Mouse (Mus musculus) layer of hippocampus, adult 11-12 months (tissue): Measurements from ENCODE around the gene Ppfibp1.
"Not testable (repeated sequence)": the region's sequence is repeated elsewhere in the genome, so short reads cannot be mapped to it uniquely, and the experiment has no call there.

Source experiments
- DNase-seq: peaks from one replicate; pipeline ENCODE4 v3.0.0; 2022; ENCODE audit warnings: low spot score

Gene Ppfibp1

GRCm38 (mm10) chr6:146887958-146888659, at the start of gene Ppfibp1:
Gene Ppfibp1 (plus strand): TSS chr6:146888487.
- DNase-seq = peak; percentile 94

- no peak for DNase-seq
Measured at GRCm38 (mm10) chr6:146838863-146839262, 49.4 kb upstream of the Ppfibp1 start.

DNA sequence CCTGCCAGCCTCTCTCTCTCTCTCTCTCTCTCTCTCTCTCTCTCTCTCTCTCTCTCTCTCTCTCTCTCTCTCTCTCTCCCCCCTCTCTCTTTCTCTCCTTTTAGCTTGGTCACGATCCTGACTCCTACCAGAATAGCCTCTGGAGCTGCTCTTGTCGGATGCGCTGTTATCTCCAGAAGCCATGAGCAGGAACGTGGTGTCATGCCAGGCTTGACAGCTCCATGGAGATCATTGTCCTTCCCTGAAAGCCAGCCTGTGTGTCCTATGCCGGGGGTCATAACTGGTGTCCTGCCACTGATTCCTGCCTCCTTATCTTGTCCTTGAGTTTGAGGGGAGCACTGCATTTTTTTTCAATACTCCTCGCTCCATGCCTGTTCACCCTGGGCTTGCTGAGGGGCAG, 43.4 kb upstream of the Ppfibp1 start:
- DNase-seq = no peak

DNA sequence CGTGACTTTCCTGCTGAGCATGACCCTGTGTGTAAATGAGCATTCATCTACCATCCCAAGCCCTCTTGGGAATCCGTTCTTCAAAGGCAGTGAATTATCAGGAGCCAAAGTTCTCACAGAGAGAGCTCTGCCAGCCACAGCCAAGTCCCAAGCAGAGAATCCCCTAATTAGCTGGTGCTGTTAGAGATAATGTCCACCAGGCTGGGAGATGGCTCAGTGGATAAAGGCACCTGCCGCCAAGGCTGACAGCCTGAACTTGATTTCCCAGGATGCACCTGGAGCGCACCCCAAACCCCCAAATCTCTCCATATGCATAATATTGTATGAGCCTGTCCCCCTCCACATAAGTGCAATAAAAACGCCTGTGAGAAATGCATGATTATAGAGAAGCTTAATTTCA, 42.9 kb upstream of the Ppfibp1 start:
- no peak for DNase-seq

- DNase-seq = no peak
Measured at GRCm38 (mm10) chr6:146845961-146846750, 42.1 kb upstream of the Ppfibp1 start.

- no peak for DNase-seq
Measured at GRCm38 (mm10) chr6:146847402-146847801, 40.9 kb upstream of the Ppfibp1 start.

DNA sequence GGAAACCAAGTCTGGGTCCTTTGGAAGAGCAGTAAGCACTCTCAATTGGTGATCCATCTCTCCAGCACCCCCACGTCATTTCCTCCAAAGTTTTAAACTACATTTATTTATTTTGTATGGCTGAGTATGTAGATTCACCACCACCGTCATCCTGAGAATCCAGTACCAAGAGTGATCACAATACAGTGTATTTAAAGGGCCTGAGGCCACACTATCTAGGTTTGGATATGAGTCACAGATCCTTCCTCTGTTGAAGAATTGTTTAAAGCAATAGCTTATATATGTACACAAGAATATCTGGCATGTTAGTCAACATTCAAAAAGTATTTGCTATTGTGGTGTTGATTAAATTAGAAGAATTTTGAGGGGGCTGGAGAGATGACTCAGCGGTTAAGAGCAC, 40.0 kb upstream of the Ppfibp1 start:
- no peak for DNase-seq

DNA sequence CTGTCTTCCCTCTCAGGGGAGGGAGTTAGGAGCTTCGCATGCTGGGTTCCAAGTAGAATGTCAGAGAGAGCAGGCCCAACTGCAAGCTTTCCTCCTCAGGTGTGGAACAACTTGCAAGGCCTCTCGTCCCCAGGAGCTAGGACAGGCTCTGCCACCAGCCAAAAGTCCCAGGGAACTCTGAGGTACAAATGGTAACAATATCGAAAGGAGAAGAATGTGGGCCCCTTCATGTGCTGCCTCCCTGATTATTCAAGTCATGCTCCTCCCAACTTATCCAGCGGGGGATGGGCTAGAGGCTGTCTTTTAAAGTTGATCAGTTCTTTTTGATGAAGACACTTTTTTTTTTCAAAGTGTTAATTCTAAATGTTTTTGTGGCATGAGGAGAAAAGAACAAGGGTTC, 38.2 kb upstream of the Ppfibp1 start, which contains the start of gene Smco2:
Smco2 (plus strand) TSS at position 55 of the 400 bp plus-strand sequence.
- DNase-seq = no peak

DNA sequence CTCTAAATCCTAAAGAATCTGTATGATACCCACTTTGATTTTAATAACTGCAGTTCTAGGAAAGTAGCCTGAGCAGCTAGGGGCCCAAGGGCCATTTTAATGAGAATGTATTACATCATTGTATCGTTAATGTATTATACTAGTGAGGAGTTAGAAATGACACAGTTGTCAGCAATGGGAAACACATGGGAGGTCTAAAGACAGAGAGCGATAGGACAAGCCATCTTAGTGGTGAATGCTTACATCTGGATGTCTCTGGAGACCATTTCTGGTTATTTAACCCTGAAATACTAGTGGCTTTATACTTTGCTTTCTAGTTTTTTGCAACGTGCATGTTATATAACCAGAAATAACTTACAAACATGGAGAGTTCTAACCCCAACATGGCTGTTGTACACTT, 36.4 kb upstream of the Ppfibp1 start:
- no peak for DNase-seq

- no peak for DNase-seq
Measured at GRCm38 (mm10) chr6:146852739-146853138, 35.5 kb upstream of the Ppfibp1 start.

DNA sequence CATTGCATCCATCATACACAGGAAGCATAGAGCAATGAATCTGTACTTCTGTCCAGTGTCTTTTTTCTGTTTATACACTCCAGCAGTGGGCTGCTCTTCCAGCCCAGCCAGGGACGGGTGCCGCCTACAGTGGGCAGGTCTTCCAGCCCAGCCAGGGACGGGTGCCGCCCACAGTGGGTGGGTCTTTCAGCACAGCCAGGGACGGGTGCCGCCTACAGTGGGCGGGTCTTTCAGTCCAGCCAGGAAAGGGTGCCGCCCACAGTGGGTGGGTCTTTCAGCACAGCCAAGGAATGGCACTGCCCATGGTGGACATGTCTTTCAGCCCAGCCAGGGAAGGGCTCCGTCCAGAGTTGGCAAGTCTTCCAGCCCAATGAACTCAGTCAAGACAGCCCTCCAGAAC, 33.1 kb upstream of the Ppfibp1 start:
- no peak for DNase-seq

DNA sequence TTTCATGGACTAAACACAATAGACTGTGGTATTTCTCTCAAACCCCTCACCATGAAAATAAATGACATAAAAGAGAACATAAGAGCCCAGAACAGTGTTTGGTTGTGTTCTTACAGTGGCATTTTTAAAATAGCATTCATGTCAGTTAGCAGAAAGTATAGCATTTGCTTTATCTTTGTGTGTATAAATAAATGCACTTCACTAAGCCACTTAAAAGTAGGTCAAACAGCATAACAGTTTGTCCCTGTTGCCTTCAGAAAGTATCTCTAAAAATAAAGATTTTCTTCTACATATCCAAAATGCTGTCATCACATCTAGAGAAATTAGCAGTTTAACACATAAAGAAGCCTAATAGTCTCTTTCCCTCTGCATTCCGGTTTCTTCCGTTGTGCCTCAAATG, 30.9 kb upstream of the Ppfibp1 start:
- DNase-seq = no peak

GRCm38 (mm10) chr6:146863154-146863553, 25.1 kb upstream of the Ppfibp1 start:
- no peak for DNase-seq

DNA sequence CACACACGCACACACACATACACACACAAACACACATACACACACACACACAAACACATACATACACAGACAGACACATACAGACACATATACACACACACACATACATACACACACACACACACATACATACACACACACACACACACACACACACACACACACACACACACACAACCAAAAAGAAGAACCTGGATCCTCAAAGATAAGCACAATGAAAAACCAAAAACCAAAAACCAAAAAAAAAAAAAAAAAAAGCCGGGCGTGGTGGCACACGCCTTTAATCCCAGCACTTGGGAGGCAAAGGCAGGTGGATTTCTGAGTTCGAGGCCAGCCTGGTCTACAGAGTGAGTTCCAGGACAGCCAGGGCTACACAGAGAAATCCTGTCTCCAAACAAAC, 23.9 kb upstream of the Ppfibp1 start:
- not testable (repeated sequence) for DNase-seq

GRCm38 (mm10) chr6:146865701-146866100, 22.6 kb upstream of the Ppfibp1 start:
- DNase-seq = no peak

DNA sequence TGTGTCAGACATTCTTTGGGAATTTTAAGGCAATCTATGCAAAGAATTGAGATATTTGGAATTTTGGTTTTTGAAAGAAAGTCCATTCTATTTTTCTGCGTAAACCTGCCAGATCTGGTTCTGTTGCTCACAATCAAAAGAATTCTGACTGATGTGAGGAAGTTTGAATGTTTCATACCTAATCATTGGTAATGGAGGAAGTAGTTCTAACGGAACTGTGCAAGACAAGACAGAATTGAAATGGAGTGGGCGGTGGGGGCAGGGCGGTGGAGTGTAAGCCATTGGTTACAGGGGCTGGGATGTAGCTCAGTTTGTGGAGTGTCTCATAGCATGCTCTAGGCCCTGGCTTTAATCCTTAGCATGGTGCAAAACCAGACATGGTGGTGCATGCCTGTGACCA, 16.3 kb upstream of the Ppfibp1 start:
- no peak for DNase-seq

- no peak for DNase-seq
Measured at GRCm38 (mm10) chr6:146874415-146874814, 13.9 kb upstream of the Ppfibp1 start.

DNA sequence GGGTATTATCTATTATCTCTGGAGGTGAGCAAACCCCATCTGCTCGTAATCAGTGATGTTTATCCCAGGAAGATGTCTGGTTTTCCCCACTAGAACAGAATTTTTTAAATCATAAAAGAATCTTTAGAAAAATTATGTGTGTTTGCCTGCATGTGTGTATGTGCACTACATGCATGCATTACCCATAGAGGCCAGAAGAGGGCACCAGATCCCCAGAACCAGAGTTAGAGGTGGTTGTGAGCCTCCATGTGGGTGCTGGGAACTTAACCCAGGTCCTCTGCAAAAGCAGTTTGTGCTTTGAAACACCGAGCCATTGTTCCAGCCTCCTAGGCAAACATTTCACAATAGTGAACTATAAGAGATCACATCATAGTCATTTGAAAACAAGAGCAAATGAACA, 11.5 kb upstream of the Ppfibp1 start:
- no peak for DNase-seq

- peak; percentile 52 for DNase-seq
Measured at GRCm38 (mm10) chr6:146877425-146878045, 10.8 kb upstream of the Ppfibp1 start.

DNA sequence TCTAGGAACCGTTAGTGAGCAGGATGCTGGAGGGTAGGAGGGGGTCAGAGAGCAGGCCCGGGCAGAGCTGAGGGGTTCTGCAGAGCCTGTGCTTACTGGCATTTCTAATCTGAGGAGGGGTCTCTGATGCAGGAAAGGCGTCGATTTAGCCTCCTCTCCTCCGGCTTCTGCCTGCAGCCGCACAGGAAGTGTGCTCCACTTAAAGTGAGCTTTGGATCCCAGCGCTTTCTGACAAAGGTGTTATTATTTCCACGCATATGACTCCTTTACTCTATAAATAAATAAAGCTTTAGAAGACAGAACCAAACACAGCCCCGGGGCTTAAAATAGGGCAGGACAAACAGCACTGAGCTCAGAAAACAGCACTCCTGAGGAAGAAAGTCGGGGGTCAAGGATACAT, 9.4 kb upstream of the Ppfibp1 start:
- no peak for DNase-seq

DNA sequence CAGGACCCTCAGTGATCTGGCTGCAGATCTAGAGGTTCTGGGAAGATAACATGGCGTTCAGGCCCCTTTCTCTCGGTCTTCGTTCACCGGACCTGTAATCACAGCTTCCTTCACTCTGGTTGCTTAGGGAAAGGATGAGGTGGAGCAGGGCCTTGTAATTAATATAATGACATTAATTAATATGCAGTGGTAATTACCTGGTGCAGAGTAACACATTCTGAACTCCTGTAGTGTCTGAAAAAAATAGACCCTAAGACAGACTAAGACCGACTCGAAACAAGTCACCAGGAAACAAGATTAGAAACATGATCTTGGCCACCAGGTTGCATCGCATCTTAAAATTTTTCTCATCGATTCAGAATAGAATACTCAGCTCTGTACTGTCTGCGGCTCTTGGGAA, 8.4 kb upstream of the Ppfibp1 start:
- no peak for DNase-seq

GRCm38 (mm10) chr6:146880296-146880695, 8.0 kb upstream of the Ppfibp1 start:
- no peak for DNase-seq
